In the genomic region with DNA sequence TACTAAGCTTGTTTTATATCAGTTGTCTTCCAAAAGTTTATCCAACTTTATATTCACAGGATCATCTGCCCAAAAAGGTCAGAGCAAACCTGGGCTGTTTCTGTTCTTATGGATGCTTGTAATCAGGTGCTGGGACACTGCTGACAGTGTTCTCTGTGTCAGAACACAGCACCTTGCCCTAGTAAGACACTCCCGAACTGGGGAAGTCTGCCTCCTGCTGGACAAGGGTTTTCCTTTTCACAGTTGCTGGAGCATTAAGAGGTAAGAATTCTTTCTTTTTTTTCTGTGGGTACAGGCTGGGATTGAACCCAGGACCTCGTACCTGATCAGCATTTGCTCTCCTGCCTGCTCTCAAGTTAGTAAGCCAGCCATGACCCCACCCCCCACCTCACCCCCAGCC, we compare ENCODE assay signal across 10 mouse cellular contexts.
DNase-seq lines count a peak whose midpoint lies in the region; ATAC-seq and TF ChIP-seq lines count a peak whose summit lies in the region.
"Had no signal": no experiment of that assay in that cellular context is flagged by ENCODE, and none has a peak within 500 bp of the region (broad histone marks: within the 10 kb centered on the region; RNA-seq: fewer than 3 reads in every experiment).

No protein-coding gene starts in this region.

- TF ChIP-seq CTCF in stomach, postnatal 0 days (IDR thresholded peaks at IDR 0.05; ENCODE audit: low read depth) = peak; percentile 68

- H3K9ac ChIP-seq in liver, embryonic 11.5 days (ENCODE audit: low read depth, low read length) = peak overlapping the region; percentile 52
- H3K9ac ChIP-seq in stomach, postnatal 0 days (ENCODE audit: low read length) = no peak overlapping the region

- peaks cover 9% of the 10 kb centered on the region; the same call in 1 of the 2 replicates for H3K36me3 ChIP-seq in liver, embryonic 11.5 days (ENCODE audit: control insufficient read depth, insufficient read depth, low read length)
- peaks cover 6% of the 10 kb centered on the region for H3K36me3 ChIP-seq in stomach, postnatal 0 days (ENCODE audit: control insufficient read depth, insufficient read depth, low read length)

- peak; percentile 34 for DNase-seq in embryo, embryonic 10.5 days (ENCODE audit: low spot score)
- no peak for DNase-seq in embryo, embryonic 10 days (ENCODE audit: low spot score)
- peak; percentile 53 for DNase-seq in testis, postnatal 10 days (ENCODE audit: low spot score)
- DNase-seq in testis, postnatal 14 days (ENCODE audit: low spot score) = no peak
- DNase-seq in liver, embryonic 11.5 days (ENCODE audit: low spot score) = no peak
- DNase-seq in stomach, postnatal 0 days (ENCODE audit: low spot score) = peak; percentile 58
- no peak for DNase-seq in T-cell, adult 2 months (ENCODE audit: low spot score)
- DNase-seq: gastrocnemius, postnatal 25 days; right cerebral cortex, postnatal 25 days had no signal

- H3K4me3 ChIP-seq in liver, embryonic 11.5 days (ENCODE audit: low read depth, low read length) = no peak overlapping the region
- no peak overlapping the region for H3K4me3 ChIP-seq in stomach, postnatal 0 days (ENCODE audit: low read depth, low read length)

- H3K27me3 ChIP-seq in liver, embryonic 11.5 days (replicated peaks; ENCODE audit: control insufficient read depth, insufficient read depth, low read length) = no peaks in the 10 kb centered on the region
- no peaks in the 10 kb centered on the region for H3K27me3 ChIP-seq in stomach, postnatal 0 days (ENCODE audit: control insufficient read depth, insufficient read depth, low read length)

- no peak for ATAC-seq in liver, embryonic 11.5 days (replicated peaks; ENCODE audit: low FRiP score)
- no peak for ATAC-seq in stomach, postnatal 0 days (ENCODE audit: low FRiP score, low TSS enrichment)
- ATAC-seq in activated CD4-positive, CD25-positive, alpha-beta regulatory T cell, adult 4 months = no peak

- no peak for TF ChIP-seq EP300 in stomach, postnatal 0 days (optimal IDR thresholded peaks at IDR 0.05)

- H3K4me1 ChIP-seq in liver, embryonic 11.5 days (replicated peaks; ENCODE audit: control insufficient read depth, insufficient read depth, low read length) = peaks cover 48% of the 10 kb centered on the region
- no peaks in the 10 kb centered on the region for H3K4me1 ChIP-seq in stomach, postnatal 0 days (replicated peaks; ENCODE audit: control insufficient read depth, insufficient read depth)

- peak overlapping the region; percentile 51 for H3K4me2 ChIP-seq in liver, embryonic 11.5 days
- H3K4me2 ChIP-seq in stomach, postnatal 0 days (replicated peaks; ENCODE audit: low read depth) = no peak overlapping the region

- H3K9me3 ChIP-seq in liver, embryonic 11.5 days (ENCODE audit: control insufficient read depth, low read length) = no peaks in the 10 kb centered on the region
- H3K9me3 ChIP-seq in stomach, postnatal 0 days (ENCODE audit: control insufficient read depth, low read length) = no peaks in the 10 kb centered on the region

- WGBS in liver, embryonic 11.5 days = 42% methylated on average over 2 of the region's 2 CpGs
- 65% methylated on average over 2 of the region's 2 CpGs for WGBS in stomach, postnatal 0 days

- peak overlapping the region; percentile 98; the same call in 1 of the 2 replicates for H3K27ac ChIP-seq in liver, embryonic 11.5 days (ENCODE audit: low read depth, low read length)
- no peak overlapping the region for H3K27ac ChIP-seq in stomach, postnatal 0 days (replicated peaks)

Comparison
In these comparisons a context has a peak if more than half of its experiments do, and no peak if none do; other contexts are left out.
1. DNase-seq: peak in embryo, embryonic 10.5 days (single experiment), testis, postnatal 10 days (single experiment) and stomach, postnatal 0 days (single experiment); none in embryo, embryonic 10 days (single experiment), testis, postnatal 14 days (single experiment), liver, embryonic 11.5 days (single experiment) and T-cell, adult 2 months (single experiment).